Mouse (Mus musculus) bone marrow, adult 2 months (tissue): ENCODE results near the gene Ugcg. TPM values are rescaled to one million over a fixed set of nuclear protein-coding genes. Genes with fewer than 3 reads are reported as not detected.

Experiments used
- H3K27ac ChIP-seq: fragments of 200-500 bp; 2 replicates; pipeline ENCODE4 v1.5.1; 2012; ENCODE audit warnings: low read depth, mild to moderate bottlenecking, control low read depth, inconsistent platforms, low read length; ENCODE audit not compliant: control insufficient read depth, poor library complexity, insufficient read depth
- H3K4me1 ChIP-seq: fragments of 200-500 bp; 2 replicates; pipeline ENCODE4 v1.6.1; 2011; ENCODE audit warnings: low read length; ENCODE audit not compliant: control insufficient read depth, insufficient read depth
- H3K4me3 ChIP-seq: fragments of 200-500 bp; replicated peaks from 2 replicates; pipeline ENCODE3; 2011; ENCODE audit warnings: mild to moderate bottlenecking, low read depth, low read length, control low read depth; ENCODE audit not compliant: control insufficient read depth
- CTCF ChIP-seq: fragments of 200-500 bp; IDR thresholded peaks from 2 replicates; pipeline ENCODE4 v1.5.1; 2011; ENCODE audit warnings: low read length, control low read depth; ENCODE audit not compliant: control insufficient read depth, insufficient read depth
- POLR2A ChIP-seq: fragments of 200-500 bp; IDR thresholded peaks from 2 replicates; pipeline ENCODE4 v1.6.1; 2011; ENCODE audit warnings: low read depth, mild to moderate bottlenecking, control low read depth, low read length, borderline replicate concordance; ENCODE audit not compliant: control insufficient read depth
- WGBS: fragments of 180-500 bp; shearing (Covaris S2); methylation state at CpG from one replicate; pipeline ENCODE4 v1.1.7; 2018; 5-methylcytosine and 5-hydroxymethylcytosine counted together
- polyA plus RNA-seq: library from polyadenylated mRNA; stranded (reverse); fragments of >200 nt; gene quantifications from 2 replicates; pipeline ENCODE4 v1.2.4, GENCODE M21; 2011; ENCODE audit warnings: low replicate concordance; ENCODE audit not compliant: missing spikeins, insufficient read depth, insufficient read length

The Ugcg gene
- polyA plus RNA-seq, result 17.5 and 18.7 TPM in 2 replicates

- under 1% methylated on average over 70 of the region's 99 CpGs for WGBS
- TF ChIP-seq CTCF, result no peak
- TF ChIP-seq POLR2A, result peak; percentile 19; the same call in 1 of the 2 replicates
- peak within 1 kb of the TSS; percentile 99 for H3K4me3 ChIP-seq
- peaks cover 2% of the 10 kb centered on the region; the same call in 1 of the 2 replicates for H3K4me1 ChIP-seq
- peak within 1 kb of the TSS; percentile 99 for H3K27ac ChIP-seq
Measured at GRCm38 (mm10) chr4:59188802-59189545, at the start of gene Ugcg. Gene Ugcg, plus strand, starts transcription at chr4:59189257.

- TF ChIP-seq POLR2A (no peak), CTCF (no peak)
- WGBS, result 56% methylated on average over 5 of the region's 5 CpGs
- Histone ChIP-seq H3K4me1 (no peaks in the 10 kb centered on the region; the same call in 1 of the 2 replicates), H3K27ac (no peak overlapping the region), H3K4me3 (no peak overlapping the region)
Measured at GRCm38 (mm10) chr4:59149043-59149442, 40.0 kb upstream of the Ugcg start.

GRCm38 (mm10) chr4:59150907-59151306, 38.1 kb upstream of the Ugcg start:
- no peak overlapping the region for H3K4me3 ChIP-seq
- TF ChIP-seq POLR2A (no peak), CTCF (no peak)
- H3K4me1 ChIP-seq, result no peaks in the 10 kb centered on the region; the same call in 1 of the 2 replicates
- H3K27ac ChIP-seq, result no peak overlapping the region
- WGBS, result 6% methylated on average over 5 of the region's 5 CpGs

GRCm38 (mm10) chr4:59151953-59152352, 37.1 kb upstream of the Ugcg start:
- no peak for TF ChIP-seq CTCF
- TF ChIP-seq POLR2A, result no peak

GRCm38 (mm10) chr4:59156897-59157592, 32.0 kb upstream of the Ugcg start:
- no peak overlapping the region for H3K27ac ChIP-seq

More at GRCm38 (mm10) chr4:59151953-59152352, 37.1 kb upstream of the Ugcg start:
- H3K4me1 ChIP-seq, result no peaks in the 10 kb centered on the region; the same call in 1 of the 2 replicates
- 8% methylated on average over 1 of the region's 1 CpGs for WGBS
- no peak overlapping the region for H3K27ac ChIP-seq
- H3K4me3 ChIP-seq, result no peak overlapping the region

GRCm38 (mm10) chr4:59157654-59158053, 31.4 kb upstream of the Ugcg start:
- no peaks in the 10 kb centered on the region; the same call in 1 of the 2 replicates for H3K4me1 ChIP-seq
- WGBS, result 50% methylated on average over 2 of the region's 2 CpGs
- TF ChIP-seq CTCF (no peak), POLR2A (no peak)
- no peak overlapping the region for H3K27ac ChIP-seq
- H3K4me3 ChIP-seq, result no peak overlapping the region

More at GRCm38 (mm10) chr4:59156897-59157592, 32.0 kb upstream of the Ugcg start:
- Histone ChIP-seq H3K4me3 (no peak overlapping the region), H3K4me1 (no peaks in the 10 kb centered on the region; the same call in 1 of the 2 replicates)
- 21% methylated on average over 7 of the region's 7 CpGs for WGBS
- TF ChIP-seq CTCF, result no peak
- TF ChIP-seq POLR2A, result no peak

- Histone ChIP-seq H3K4me1 (no peaks in the 10 kb centered on the region; the same call in 1 of the 2 replicates), H3K4me3 (no peak overlapping the region), H3K27ac (no peak overlapping the region)
- TF ChIP-seq POLR2A (no peak), CTCF (no peak)
- 84% methylated on average over 5 of the region's 5 CpGs for WGBS
Measured at GRCm38 (mm10) chr4:59160289-59160688, 28.8 kb upstream of the Ugcg start.

GRCm38 (mm10) chr4:59160959-59161670, 27.9 kb upstream of the Ugcg start:
- H3K4me3 ChIP-seq, result no peak overlapping the region
- H3K27ac ChIP-seq, result no peak overlapping the region
- TF ChIP-seq CTCF, result no peak
- no peak for TF ChIP-seq POLR2A
- 80% methylated on average over 8 of the region's 8 CpGs for WGBS
- no peaks in the 10 kb centered on the region; the same call in 1 of the 2 replicates for H3K4me1 ChIP-seq

- Histone ChIP-seq H3K4me3 (no peak overlapping the region), H3K4me1 (no peaks in the 10 kb centered on the region), H3K27ac (no peak overlapping the region)
- WGBS, result 46% methylated on average over 2 of the region's 2 CpGs
- TF ChIP-seq CTCF (no peak), POLR2A (no peak)
Measured at GRCm38 (mm10) chr4:59164034-59164433, 25.0 kb upstream of the Ugcg start.
